Mouse (Mus musculus): ENCODE measurements at regions not wholly inside any gene's neighbourhood (a gene's known extent, or its start where the extent isn't known, plus 50 kb on each side); places are given as distances from the start of the nearest gene placed in this dataset.

- no peak for DNase-seq
These were observed 50.6 kb upstream of the Itga6 start for GRCm38 (mm10) chr2:71694758-71695310.

Measured in B cell, adult 2 months (primary cell).